Mouse (Mus musculus): ENCODE measurements around the gene Stxbp4.

The Stxbp4 gene

GRCm38 (mm10) chr11:90650231-90650885 is 12.5 kb upstream of the Stxbp4 start:
- no peak for DNase-seq (ENCODE audit: low spot score in 2 of 2)

- DNase-seq (ENCODE audit: low spot score in 2 of 2) = no peak
Measured at GRCm38 (mm10) chr11:90649777-90650176, 11.9 kb upstream of the Stxbp4 start.

GRCm38 (mm10) chr11:90638312-90638830 is 487 bp upstream of the Stxbp4 start:
- DNase-seq (ENCODE audit: low spot score in 2 of 2) = no peak

GRCm38 (mm10) chr11:90634661-90635060 is 3.2 kb downstream of the Stxbp4 start:
- no peak for DNase-seq (ENCODE audit: low spot score in 2 of 2)

GRCm38 (mm10) chr11:90632480-90632879 is 5.4 kb downstream of the Stxbp4 start:
- DNase-seq (ENCODE audit: low spot score in 2 of 2) = no peak

- DNase-seq (ENCODE audit: low spot score in 2 of 2) = no peak
Measured at GRCm38 (mm10) chr11:90627751-90628150, 10.1 kb downstream of the Stxbp4 start.

GRCm38 (mm10) chr11:90625174-90625573 is 12.7 kb downstream of the Stxbp4 start:
- DNase-seq (ENCODE audit: low spot score in 2 of 2) = no peak

GRCm38 (mm10) chr11:90623477-90623876 is 14.4 kb downstream of the Stxbp4 start:
- peak in 1 of 2 experiments; percentile 29 for DNase-seq (ENCODE audit: low spot score in 2 of 2)

- no peak for DNase-seq (ENCODE audit: low spot score in 2 of 2)
Measured at GRCm38 (mm10) chr11:90622500-90622899, 15.4 kb downstream of the Stxbp4 start.

GRCm38 (mm10) chr11:90622044-90622443 is 15.8 kb downstream of the Stxbp4 start:
- DNase-seq (ENCODE audit: low spot score in 2 of 2) = no peak

GRCm38 (mm10) chr11:90616431-90616830 is 21.5 kb downstream of the Stxbp4 start:
- DNase-seq (ENCODE audit: low spot score in 2 of 2) = no peak

- no peak for DNase-seq (ENCODE audit: low spot score in 2 of 2)
Measured at GRCm38 (mm10) chr11:90614743-90615142, 23.1 kb downstream of the Stxbp4 start.

GRCm38 (mm10) chr11:90612118-90612517 is 25.8 kb downstream of the Stxbp4 start:
- DNase-seq (ENCODE audit: low spot score in 2 of 2) = no peak

GRCm38 (mm10) chr11:90603066-90603465 is 34.8 kb downstream of the Stxbp4 start:
- no peak for DNase-seq (ENCODE audit: low spot score in 2 of 2)

GRCm38 (mm10) chr11:90595826-90596225 is 42.1 kb downstream of the Stxbp4 start:
- no peak for DNase-seq (ENCODE audit: low spot score in 2 of 2)

- no peak for DNase-seq (ENCODE audit: low spot score in 2 of 2)
Measured at GRCm38 (mm10) chr11:90590996-90591395, 46.9 kb downstream of the Stxbp4 start.

- DNase-seq (ENCODE audit: low spot score in 2 of 2) = no peak
Measured at GRCm38 (mm10) chr11:90586203-90586602, 51.7 kb downstream of the Stxbp4 start.

GRCm38 (mm10) chr11:90585754-90586153 is 52.1 kb downstream of the Stxbp4 start:
- no peak for DNase-seq (ENCODE audit: low spot score in 2 of 2)

GRCm38 (mm10) chr11:90577057-90577780 is 60.7 kb downstream of the Stxbp4 start:
- DNase-seq (ENCODE audit: low spot score in 2 of 2) = no peak

GRCm38 (mm10) chr11:90576282-90576972 is 61.5 kb downstream of the Stxbp4 start:
- no peak for DNase-seq (ENCODE audit: low spot score in 2 of 2)

GRCm38 (mm10) chr11:90575491-90576048 is 62.3 kb downstream of the Stxbp4 start:
- DNase-seq (ENCODE audit: low spot score in 2 of 2) = no peak

- no peak for DNase-seq (ENCODE audit: low spot score in 2 of 2)
Measured at GRCm38 (mm10) chr11:90570646-90571259, 67.1 kb downstream of the Stxbp4 start.

Measured in cerebellum, postnatal 4 days (tissue).